Mouse (Mus musculus): ENCODE data around the gene 4833427G06Rik. TPM values are rescaled to one million over a fixed set of nuclear protein-coding genes. Genes with fewer than 3 reads are reported as not detected.

4833427G06Rik gene
- not detected for total RNA-seq (2023)

GRCm38 (mm10) chr9:51101756-51102425 lies at the start of gene 4833427G06Rik:
4833427G06Rik (minus strand) TSS chr9:51102078.

GRCm38 (mm10) chr9:51076979-51077315 lies 24.9 kb downstream of the 4833427G06Rik start, which contains the start of gene Layn:
Layn (minus strand) TSS chr9:51077094.

DNA sequence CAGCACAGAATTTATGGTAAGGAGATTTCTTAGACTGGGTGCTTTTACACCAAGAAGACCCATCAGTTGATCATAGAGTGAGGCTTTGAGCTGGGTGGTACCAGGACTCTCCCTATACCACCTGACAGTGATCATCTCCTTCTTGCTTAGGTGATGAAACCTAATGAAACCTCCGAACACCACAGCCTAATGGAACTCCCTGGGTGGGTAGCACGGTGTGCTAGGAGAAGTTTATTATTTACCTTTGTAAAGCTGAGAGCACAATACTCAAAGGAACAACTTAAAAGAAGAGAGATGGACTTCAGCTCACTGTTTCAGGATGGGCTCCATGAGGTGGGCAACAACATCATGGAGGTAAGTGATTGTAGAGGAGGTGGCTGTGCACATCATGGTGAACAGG lies 41.3 kb downstream of the 4833427G06Rik start, which contains the start of gene Btg4:
Gene Btg4 (plus strand): TSS at position 301 of the 400 bp plus-strand sequence.

Other genes with a start within 250 kb of the 4833427G06Rik start
- gene Sik2, start 93.0 kb downstream of the 4833427G06Rik start, total RNA-seq (2023) = 43.6 TPM
- not detected for gene Btg4, start 41.2 kb downstream of the 4833427G06Rik start, total RNA-seq (2023)
- not detected for gene Layn, start 25.0 kb downstream of the 4833427G06Rik start, total RNA-seq (2023)
- gene Gm32742, start 63.4 kb upstream of the 4833427G06Rik start, total RNA-seq (2023) = not detected
- 26.3 TPM for gene Pou2af1, start 111.6 kb upstream of the 4833427G06Rik start, total RNA-seq (2023)
- not detected for gene Colca2, start 176.5 kb upstream of the 4833427G06Rik start, total RNA-seq (2023)
- gene 1810046K07Rik, start 226.8 kb upstream of the 4833427G06Rik start, total RNA-seq (2023) = not detected